Mouse (Mus musculus) liver, postnatal 0 days (tissue): ENCODE results near the gene Nrxn2.

Source experiments
- CTCF ChIP-seq: sonication (generic); IDR thresholded peaks from 2 replicates; pipeline ENCODE4 v1.5.1; 2016; ENCODE audit warnings: antibody characterized with exemption, low read depth
- EP300 ChIP-seq: IDR thresholded peaks from 2 replicates; pipeline ENCODE4 v1.6.1; 2016; ENCODE audit warnings: antibody characterized with exemption, low read depth, mild to moderate bottlenecking

DNA sequence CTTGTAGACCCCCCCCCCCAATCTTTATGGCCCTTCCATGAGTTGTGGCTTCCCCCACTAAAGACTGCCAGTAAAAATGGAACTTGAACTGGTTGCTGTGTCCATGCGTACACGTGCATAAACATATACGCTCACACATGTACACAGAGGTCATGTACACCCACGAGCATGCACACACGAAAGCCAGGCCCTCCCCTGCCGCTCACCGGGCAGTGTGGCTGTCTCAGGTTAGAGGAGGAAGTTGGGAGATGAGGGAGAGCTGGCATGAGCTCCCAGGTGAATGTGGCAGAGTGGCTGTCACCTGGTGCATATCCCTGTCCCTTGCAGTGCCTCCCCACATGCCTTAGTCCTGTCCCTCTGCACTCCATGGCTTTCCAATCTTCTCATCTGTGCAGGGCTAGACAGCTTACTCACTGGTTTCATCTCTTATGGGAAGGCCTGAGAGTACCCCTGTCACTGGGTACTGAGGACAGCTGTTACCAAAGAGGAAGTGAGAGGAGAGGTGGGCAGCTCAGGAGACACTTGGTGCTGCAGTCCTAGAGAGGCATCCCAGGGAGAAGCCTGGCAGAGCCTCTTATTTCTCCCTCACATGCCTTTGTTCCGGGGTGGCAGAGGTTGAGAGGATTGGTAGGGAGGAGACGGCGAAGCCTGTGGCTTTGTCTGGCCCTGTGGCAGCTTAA is 35.6 kb downstream of the Nrxn2 start:
- TF ChIP-seq EP300 (no peak), CTCF (no peak)
